Mouse (Mus musculus) Muller cell, postnatal 12 days (primary cell): Measurements from ENCODE around the gene Etv5.

ENCODE experiments used
- DNase-seq: peaks from one replicate; pipeline ENCODE4 v3.0.0-alpha.2; 2015; ENCODE audit errors: inconsistent ontology term

The Etv5 gene

DNA sequence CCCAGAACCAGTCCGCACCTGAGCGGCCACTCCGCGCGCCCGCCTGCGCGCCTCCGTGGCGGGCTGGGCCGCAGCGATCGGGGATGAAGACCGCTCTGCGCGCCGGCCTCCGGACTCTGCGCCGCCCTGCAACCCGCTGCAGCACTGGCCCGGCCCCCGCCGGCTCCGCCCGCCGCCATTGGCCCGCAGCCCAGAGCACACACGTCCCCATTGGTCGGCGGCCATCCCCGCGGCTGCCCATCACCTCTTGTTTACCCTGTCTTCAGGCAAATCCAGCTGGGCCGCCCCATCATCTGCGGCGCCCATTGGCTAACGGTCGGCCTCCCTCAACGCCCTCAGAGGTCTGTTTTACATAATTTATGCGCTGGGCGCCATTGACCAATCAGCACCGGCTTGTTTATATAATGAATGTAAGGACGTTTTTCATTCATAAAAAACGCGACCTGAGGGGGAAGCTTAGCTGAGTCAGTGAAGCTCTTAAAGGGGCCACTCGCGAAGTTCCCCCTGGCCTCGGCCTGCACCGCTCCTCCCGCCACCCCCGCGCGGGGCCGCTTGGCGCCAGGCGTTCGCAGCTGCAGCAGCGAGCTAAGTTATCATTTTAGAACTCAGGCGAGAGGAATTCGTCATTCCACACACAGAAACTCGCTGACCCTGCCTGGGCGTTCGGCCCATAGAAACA, at the start of gene Etv5:
Gene Etv5, minus strand, starts transcription at position 221 of the 679 bp plus-strand sequence.
- DNase-seq: peak; percentile 100

GRCm38 (mm10) chr16:22483900-22484299, 44.4 kb upstream of the Etv5 start:
- DNase-seq: no peak

DNA sequence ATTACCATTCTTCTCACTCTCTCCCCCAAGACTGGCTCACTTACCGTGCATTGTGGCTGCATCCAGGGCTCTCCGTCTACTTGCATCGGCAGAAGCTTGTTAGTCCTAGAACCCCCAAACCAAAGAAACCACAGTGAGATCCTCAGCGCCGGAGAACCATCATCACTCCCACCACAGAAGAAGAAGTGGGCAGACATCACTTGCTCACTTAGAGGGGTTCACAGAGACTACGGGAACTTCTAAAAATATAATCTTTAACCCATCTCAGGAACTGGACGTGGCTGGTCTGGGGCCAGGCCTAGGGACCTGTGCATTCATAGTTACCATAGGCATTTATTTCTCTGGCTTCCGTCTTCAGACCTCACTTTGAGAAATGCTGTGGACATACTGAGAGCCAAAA, 39.8 kb upstream of the Etv5 start:
- no peak for DNase-seq

- peak; percentile 32 for DNase-seq
These were observed 32.2 kb upstream of the Etv5 start for GRCm38 (mm10) chr16:22471728-22472127.

GRCm38 (mm10) chr16:22469385-22469784, 29.9 kb upstream of the Etv5 start:
- no peak for DNase-seq

DNA sequence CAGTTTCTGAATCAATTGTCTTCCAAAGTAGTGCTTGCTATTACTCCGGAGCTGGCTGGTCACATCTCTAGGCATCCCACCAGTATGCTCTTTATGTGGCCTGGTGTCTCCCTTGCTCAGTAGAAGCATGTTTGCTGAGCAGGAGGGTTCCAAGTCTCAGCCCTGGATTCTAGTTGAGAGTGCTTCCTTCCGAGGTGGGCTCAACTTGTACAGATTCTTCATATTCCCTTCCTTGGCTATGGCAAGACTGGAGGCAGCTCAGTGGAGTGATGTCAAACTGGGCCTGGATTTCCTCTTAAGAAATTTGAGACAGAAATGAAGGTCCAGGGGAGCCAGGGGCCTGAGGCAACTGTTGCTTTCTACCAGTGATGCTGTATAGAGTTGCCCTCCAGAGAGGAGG, 27.6 kb upstream of the Etv5 start:
- DNase-seq: no peak

GRCm38 (mm10) chr16:22466381-22466780, 26.9 kb upstream of the Etv5 start:
- DNase-seq: no peak

DNA sequence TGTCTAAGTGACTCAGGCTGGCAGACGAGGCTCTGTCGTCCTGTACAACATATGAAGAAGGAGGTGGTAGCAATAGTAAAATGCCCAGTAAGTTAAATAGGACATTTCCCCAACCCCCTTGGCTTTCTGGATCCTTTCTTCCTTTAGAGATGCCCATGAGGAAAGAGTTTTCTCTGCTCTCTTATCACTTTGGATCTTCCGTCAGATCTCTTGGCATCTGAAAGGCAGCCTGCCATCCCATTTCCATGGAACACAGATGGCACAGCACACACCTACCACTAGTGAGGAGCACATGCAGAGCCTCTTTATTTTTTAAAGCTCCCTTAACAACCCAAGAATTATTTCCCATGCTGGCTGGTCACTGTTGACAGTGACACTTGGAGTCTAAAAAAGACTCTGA, 22.7 kb upstream of the Etv5 start:
- no peak for DNase-seq

GRCm38 (mm10) chr16:22461728-22462127, 22.2 kb upstream of the Etv5 start:
- peak; percentile 71 for DNase-seq

DNA sequence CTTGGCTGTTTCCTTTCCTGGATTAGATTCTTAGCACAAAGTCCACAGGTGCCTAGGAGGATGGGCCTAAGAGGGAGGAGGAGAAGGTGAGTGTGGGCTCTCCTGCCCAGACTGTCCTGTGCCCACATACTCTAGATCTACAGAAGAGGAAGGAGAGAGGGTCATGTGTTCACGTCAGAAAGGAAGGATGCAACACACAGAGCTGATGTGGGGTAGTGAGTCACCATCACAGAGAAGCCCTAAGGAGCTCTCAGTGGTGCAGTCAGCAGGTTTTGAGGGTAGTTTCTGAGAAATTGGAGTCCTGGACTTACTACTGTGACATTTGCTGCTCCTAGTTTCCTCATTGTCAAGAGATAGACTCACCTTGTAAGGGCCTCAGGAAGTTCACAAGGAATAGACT, 21.4 kb upstream of the Etv5 start:
- DNase-seq: no peak

DNA sequence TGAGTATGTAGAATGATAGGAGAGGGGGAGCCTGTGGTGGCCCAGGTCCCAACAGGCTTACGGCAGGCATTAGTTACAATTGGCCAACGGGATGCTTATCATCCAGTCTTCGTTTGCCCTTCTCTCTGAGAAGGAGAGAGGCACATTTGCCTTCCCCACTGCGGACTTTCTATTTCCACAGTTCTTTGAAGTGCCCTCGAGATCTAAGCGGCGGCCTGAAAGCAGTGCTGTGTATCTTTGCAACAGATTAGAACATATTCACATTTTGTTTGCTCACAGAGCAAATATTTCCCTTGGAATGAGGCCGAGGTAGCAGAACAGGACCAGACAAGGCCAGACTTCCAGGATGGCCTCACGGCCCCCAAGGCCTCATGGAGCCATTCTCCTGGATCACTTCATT, 12.6 kb upstream of the Etv5 start:
- no peak for DNase-seq

GRCm38 (mm10) chr16:22448093-22448492, 8.6 kb upstream of the Etv5 start:
- no peak for DNase-seq

DNA sequence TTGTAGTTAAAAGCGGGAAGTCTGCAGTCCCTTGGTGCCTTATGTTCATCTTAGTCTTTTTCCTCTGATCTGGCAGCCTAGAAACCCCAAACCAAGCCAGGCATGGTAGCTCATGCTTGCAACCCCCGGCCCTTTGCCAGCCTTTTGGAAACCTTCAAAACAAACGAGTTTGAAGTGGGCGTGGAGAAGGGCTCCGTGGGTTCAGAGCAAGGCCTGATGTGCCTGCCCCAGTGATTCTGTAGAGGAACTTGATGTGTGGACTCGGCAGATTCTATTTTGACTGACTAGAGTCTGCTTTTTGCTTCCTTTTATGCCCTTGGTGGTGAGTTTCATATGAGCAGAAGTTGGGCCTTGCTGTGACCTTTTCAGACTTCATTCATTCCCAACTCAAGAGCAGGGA, 5.3 kb upstream of the Etv5 start:
- no peak for DNase-seq

DNA sequence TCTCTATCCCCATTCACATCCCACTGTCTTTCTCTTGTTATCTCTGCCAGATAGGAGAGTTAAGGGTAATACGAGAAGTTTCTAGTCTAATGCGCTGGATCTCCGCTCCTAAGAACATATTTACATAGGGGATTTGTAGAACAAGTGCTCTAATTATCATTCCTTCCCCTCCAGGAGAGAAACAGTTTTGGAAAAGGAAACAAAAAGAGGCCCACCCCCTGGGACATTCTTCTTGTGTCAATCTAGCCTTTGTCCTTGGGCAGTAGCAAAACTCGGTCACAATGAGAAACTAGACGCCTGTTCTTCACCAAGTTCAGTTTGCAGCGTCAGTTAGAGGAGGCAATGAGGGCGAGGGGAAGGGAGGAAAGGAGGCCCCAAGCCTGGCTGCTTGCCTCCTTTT, 2.7 kb upstream of the Etv5 start:
- DNase-seq: peak; percentile 69

DNA sequence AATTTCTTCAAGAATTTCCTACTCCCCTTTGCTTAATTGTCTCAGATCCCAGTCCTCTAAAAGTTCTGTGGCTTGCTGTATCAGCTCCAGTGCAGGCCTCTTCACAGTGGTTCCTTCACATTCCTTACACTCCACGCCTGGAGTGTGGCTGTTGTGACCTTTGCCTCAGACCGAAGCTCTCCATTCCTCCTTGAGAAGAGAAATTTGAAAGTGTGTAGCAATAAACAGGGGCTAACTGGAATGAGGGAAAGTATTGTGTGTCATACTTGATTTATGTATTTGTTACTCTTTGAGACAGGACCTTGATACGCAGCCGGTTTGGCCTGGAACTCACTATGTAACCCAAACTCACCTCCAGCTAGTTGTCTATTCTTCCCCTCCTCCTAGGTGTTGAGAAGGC, 1.8 kb upstream of the Etv5 start:
- peak; percentile 24 for DNase-seq

GRCm38 (mm10) chr16:22440269-22440668, 750 bp upstream of the Etv5 start:
- peak; percentile 80 for DNase-seq

DNA sequence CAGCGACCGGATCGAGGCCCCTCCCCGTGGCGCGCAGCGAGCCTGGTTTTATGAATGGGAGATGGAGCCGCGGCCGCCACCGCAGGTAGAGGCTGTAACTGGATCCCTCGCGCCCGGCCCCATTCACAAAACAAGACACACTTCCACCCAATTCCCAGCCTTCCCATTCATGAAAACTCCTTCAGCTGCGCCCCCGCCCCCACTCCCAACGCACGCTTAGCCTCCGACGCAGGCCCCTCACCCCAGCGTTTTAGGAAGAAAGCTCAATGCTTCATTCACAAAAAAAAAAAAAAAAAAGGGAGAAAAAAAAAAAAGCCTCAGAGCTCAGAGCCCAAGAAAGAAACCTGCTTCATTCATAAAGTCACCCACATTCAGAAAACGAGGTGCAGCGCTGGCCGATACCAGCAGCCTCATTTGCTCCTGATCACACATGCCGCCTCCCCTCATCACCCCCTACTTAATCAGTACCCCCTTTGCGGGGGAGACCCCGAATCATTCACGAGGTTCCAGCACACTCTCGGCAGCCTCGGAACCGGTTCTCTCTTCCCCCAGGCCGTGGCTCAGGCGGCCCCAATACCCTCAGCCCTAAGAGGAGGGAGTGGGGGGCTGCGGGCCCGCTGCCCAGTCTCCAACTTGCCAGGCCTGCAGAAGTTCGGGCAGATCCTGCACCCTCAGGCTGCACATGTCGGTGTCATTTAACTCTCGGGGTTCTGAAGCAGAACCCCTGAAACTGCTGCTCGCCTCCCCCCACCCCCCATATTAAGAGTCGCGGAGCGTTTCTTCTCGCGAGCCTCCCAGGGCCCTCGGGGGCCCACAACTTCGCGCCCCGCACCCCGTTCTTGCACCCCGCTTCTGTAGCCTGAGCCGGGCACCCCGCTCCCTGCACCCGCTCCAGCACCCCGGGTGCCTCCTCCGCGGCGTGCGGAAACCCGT, 812 bp downstream of the Etv5 start:
- peak; percentile 90 for DNase-seq

DNA sequence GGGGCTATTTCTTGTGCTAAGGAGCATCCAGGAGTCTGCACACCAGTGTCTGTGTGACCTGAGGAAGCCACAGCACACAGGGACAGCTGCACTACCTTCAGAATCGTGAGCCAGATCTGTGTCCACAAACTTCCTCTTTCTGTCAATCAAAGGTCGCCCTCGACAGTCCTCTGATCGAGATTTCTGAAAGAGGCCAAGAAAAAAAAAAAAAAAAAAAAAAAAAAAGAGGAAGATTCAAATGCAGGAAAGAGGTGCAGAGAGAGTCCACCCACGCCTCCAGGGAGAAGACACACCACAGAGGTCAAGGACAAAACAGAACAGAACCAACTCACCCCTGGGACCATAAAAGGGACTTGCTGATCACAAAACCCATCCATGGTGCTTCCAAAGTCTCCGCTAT, 3.4 kb downstream of the Etv5 start:
- no peak for DNase-seq

DNA sequence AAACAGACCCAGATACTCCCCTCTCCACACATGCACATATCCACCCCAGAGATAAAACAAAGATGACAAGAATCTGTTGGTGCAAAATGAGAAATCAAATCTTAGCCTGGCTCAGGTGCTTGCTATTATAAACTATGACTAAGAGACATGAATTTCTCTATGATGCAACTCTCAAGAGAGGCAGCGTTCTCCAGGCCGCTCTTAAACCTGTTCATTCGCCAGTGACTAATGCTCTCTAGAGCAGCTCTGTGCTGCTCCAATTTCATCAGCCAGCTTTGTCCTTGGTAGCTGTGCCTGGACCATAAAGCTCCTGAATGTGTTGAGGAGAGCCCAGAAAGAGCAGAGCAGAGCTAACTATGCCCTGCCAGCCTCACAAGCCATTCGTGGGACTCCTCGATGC, 5.0 kb downstream of the Etv5 start:
- DNase-seq: peak; percentile 78

DNA sequence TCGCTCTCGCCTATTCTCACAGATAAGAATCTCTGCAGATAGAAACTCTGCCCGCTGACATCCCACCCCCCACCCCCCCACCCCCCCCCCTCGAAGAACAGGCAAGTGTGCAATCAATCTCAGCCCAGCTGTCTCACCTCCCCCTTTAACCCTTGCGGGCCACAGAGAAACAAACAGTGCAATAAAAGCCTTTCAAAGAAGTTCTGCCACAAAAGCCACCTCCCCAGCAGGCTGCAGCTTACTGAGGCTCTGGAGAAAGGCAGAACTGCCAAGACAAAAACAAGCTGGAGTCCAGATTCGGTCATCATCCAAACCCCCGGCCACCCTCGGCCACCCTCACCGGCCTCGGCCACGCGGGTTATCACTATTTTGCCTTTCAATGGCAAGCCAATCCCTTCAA, 5.6 kb downstream of the Etv5 start:
- no peak for DNase-seq

GRCm38 (mm10) chr16:22431773-22432172, 7.7 kb downstream of the Etv5 start:
- DNase-seq: no peak

- DNase-seq: no peak
These were observed 8.2 kb downstream of the Etv5 start for GRCm38 (mm10) chr16:22431335-22431734.
